Mouse (Mus musculus) erythroid progenitor cell, adult 5-6 weeks (primary cell): Measurements from ENCODE around the gene Nudcd3. TPM values are rescaled to one million over a fixed set of nuclear protein-coding genes. Genes with fewer than 3 reads are reported as not detected.

Experiments used
- ATAC-seq: replicated peaks from 2 replicates; pipeline ENCODE4 v1.8.0; 2016; ENCODE audit warnings: moderate number of reproducible peaks, mild to moderate bottlenecking, moderate TSS enrichment, inconsistent platforms; ENCODE audit not compliant: poor library complexity, low FRiP score, severe bottlenecking
- total RNA-seq, 2 experiments: library from RNA; stranded (forward) in 1 of 2; stranded (reverse) in 1 of 2; fragments of 150-400 nt in 1 of 2; fragments of 186-747, 209-891 nt in 1 of 2; gene quantifications; 2 replicates each; pipeline versions ENCODE4 v1.2.3 to v1.2.4; 2015 to 2017; ENCODE audit warnings: low replicate concordance in 2 of 2

Nudcd3 gene
- total RNA-seq (2015; ENCODE audit: low replicate concordance) (15.1 and 15.5 TPM in 2 replicates), total RNA-seq (2017; ENCODE audit: low replicate concordance) (13.8 and 15.3 TPM in 2 replicates)

GRCm38 (mm10) chr11:6200087-6200569 is at the start of gene Nudcd3:
Gene Nudcd3 (minus strand): TSS chr11:6200415.
- peak; percentile 97 for ATAC-seq

GRCm38 (mm10) chr11:6244707-6245106 is 44.5 kb upstream of the Nudcd3 start:
- no peak for ATAC-seq

- no peak for ATAC-seq
Observed at GRCm38 (mm10) chr11:6233025-6233424, 32.8 kb upstream of the Nudcd3 start.

- ATAC-seq = no peak
Observed at GRCm38 (mm10) chr11:6230012-6230411, 29.8 kb upstream of the Nudcd3 start, which contains the start of gene Npc1l1. Gene Npc1l1 (minus strand): TSS chr11:6230143.

GRCm38 (mm10) chr11:6224541-6225229 is 24.5 kb upstream of the Nudcd3 start:
- no peak for ATAC-seq

- ATAC-seq = no peak
Observed at GRCm38 (mm10) chr11:6222187-6222586, 22.0 kb upstream of the Nudcd3 start.

GRCm38 (mm10) chr11:6219967-6220366 is 19.8 kb upstream of the Nudcd3 start:
- no peak for ATAC-seq

GRCm38 (mm10) chr11:6218189-6218896 is 18.1 kb upstream of the Nudcd3 start:
- no peak for ATAC-seq

GRCm38 (mm10) chr11:6216834-6217233 is 16.6 kb upstream of the Nudcd3 start:
- ATAC-seq = no peak

GRCm38 (mm10) chr11:6208158-6208557 is 7.9 kb upstream of the Nudcd3 start:
- no peak for ATAC-seq

- ATAC-seq = no peak
Observed at GRCm38 (mm10) chr11:6207090-6207489, 6.9 kb upstream of the Nudcd3 start.

GRCm38 (mm10) chr11:6200570-6200969 is 355 bp upstream of the Nudcd3 start:
- no peak for ATAC-seq

GRCm38 (mm10) chr11:6199410-6200086 is 667 bp downstream of the Nudcd3 start, which contains the start of gene A730071L15Rik:
Gene A730071L15Rik (plus strand): TSS chr11:6200029.
- peak; percentile 64 for ATAC-seq

GRCm38 (mm10) chr11:6198449-6198848 is 1.8 kb downstream of the Nudcd3 start:
- no peak for ATAC-seq

GRCm38 (mm10) chr11:6196780-6197179 is 3.4 kb downstream of the Nudcd3 start:
- ATAC-seq = no peak

- ATAC-seq = peak; percentile 81
Observed at GRCm38 (mm10) chr11:6187878-6188277, 12.3 kb downstream of the Nudcd3 start.

GRCm38 (mm10) chr11:6187399-6187798 is 12.8 kb downstream of the Nudcd3 start:
- ATAC-seq = no peak

- no peak for ATAC-seq
Observed at GRCm38 (mm10) chr11:6184202-6184935, 15.8 kb downstream of the Nudcd3 start.

- ATAC-seq = no peak
Observed at GRCm38 (mm10) chr11:6183246-6183645, 17.0 kb downstream of the Nudcd3 start.
